Mouse (Mus musculus) stomach, adult 2 months (tissue): ENCODE results near the gene Vmn1r191. TPM values are rescaled to one million over a fixed set of nuclear protein-coding genes. Genes with fewer than 3 reads are reported as not detected.

Experiments
- polyA plus RNA-seq: library from polyadenylated mRNA; depleted of rRNA; stranded (reverse); fragments of >200 nt; gene quantifications from 2 replicates; pipeline ENCODE4 v1.2.3, GENCODE M21; 2012; rRNA removed

Gene Vmn1r191
- not detected in 2 replicates for polyA plus RNA-seq

GRCm38 (mm10) chr13:22183869-22184268, at the start of gene Vmn1r191:
Gene Vmn1r191 (minus strand): TSS chr13:22183969.

GRCm38 (mm10) chr13:22223060-22223459, 39.3 kb upstream of the Vmn1r191 start, which contains the start of gene Vmn1r193:
Gene Vmn1r193 (minus strand): TSS chr13:22223160.

GRCm38 (mm10) chr13:22191041-22191440, 7.3 kb upstream of the Vmn1r191 start, which contains the start of gene Vmn1r192:
Gene Vmn1r192 (minus strand): TSS chr13:22191141.

Other genes starting within 250 kb of the Vmn1r191 start
- 0.03 TPM in 1 of 2 replicates, not detected in the other for gene Zfp184, start 238.9 kb downstream of the Vmn1r191 start, polyA plus RNA-seq
- gene Pom121l2, start 202.8 kb downstream of the Vmn1r191 start, polyA plus RNA-seq: not detected in 2 replicates
- gene Prss16, start 174.2 kb downstream of the Vmn1r191 start, polyA plus RNA-seq: 0.22 and 0.48 TPM in 2 replicates
- 5.9 and 12.0 TPM in 2 replicates for gene Hist1h2ah, start 148.4 kb downstream of the Vmn1r191 start, polyA plus RNA-seq
- gene Hist1h2bk, start 148.1 kb downstream of the Vmn1r191 start, polyA plus RNA-seq: 9.0 and 9.2 TPM in 2 replicates
- gene Hist1h4i, start 142.6 kb downstream of the Vmn1r191 start, polyA plus RNA-seq: 1.7 and 4.4 TPM in 2 replicates
- 1.6 and 2.8 TPM in 2 replicates for gene Hist1h2ag, start 141.0 kb downstream of the Vmn1r191 start, polyA plus RNA-seq
- 3.4 and 3.7 TPM in 2 replicates for gene Hist1h2bj, start 140.8 kb downstream of the Vmn1r191 start, polyA plus RNA-seq
- gene Vmn1r188, start 99.5 kb downstream of the Vmn1r191 start, polyA plus RNA-seq: not detected in 2 replicates
- gene Vmn1r189, start 78.1 kb downstream of the Vmn1r191 start, polyA plus RNA-seq: not detected in 2 replicates
- gene Vmn1r192, start 7.2 kb upstream of the Vmn1r191 start, polyA plus RNA-seq: not detected in 2 replicates
- not detected in 2 replicates for gene Vmn1r193, start 39.2 kb upstream of the Vmn1r191 start, polyA plus RNA-seq
- not detected in 2 replicates for gene Vmn1r194, start 60.2 kb upstream of the Vmn1r191 start, polyA plus RNA-seq
- not detected in 2 replicates for gene Vmn1r195, start 86.6 kb upstream of the Vmn1r191 start, polyA plus RNA-seq
- gene Vmn1r196, start 106.0 kb upstream of the Vmn1r191 start, polyA plus RNA-seq: not detected in 2 replicates
- not detected in 2 replicates for gene Vmn1r197, start 140.6 kb upstream of the Vmn1r191 start, polyA plus RNA-seq
- not detected in 2 replicates for gene Vmn1r198, start 166.4 kb upstream of the Vmn1r191 start, polyA plus RNA-seq
- not detected in 2 replicates for gene Vmn1r199, start 195.8 kb upstream of the Vmn1r191 start, polyA plus RNA-seq
- gene Vmn1r200, start 206.4 kb upstream of the Vmn1r191 start, polyA plus RNA-seq: not detected in 2 replicates